Mouse (Mus musculus) myocyte (in vitro differentiated cells): ENCODE measurements around the gene Tbc1d25.

Experiments
- CEBPB ChIP-seq: IDR thresholded peaks from 2 replicates; pipeline ENCODE4 v1.6.1; 2011; ENCODE audit warnings: mild to moderate bottlenecking, moderate library complexity; ENCODE audit not compliant: poor library complexity, insufficient read depth, severe bottlenecking
- E2F4 ChIP-seq: IDR thresholded peaks from one replicate; pipeline ENCODE4 v1.6.1; 2011; ENCODE audit warnings: mild to moderate bottlenecking, control low read depth, moderate library complexity; ENCODE audit not compliant: insufficient read depth
- MAX ChIP-seq: IDR thresholded peaks from one replicate; pipeline ENCODE4 v1.6.1; 2011; ENCODE audit warnings: low read depth, mild to moderate bottlenecking, control low read depth
- POLR2A ChIP-seq: IDR thresholded peaks from one replicate; pipeline ENCODE4 v1.6.1; 2011; ENCODE audit warnings: low read depth, mild to moderate bottlenecking, control low read depth, moderate library complexity; ENCODE audit not compliant: insufficient read length
- TCF12 ChIP-seq: IDR thresholded peaks from one replicate; pipeline ENCODE4 v1.6.1; 2011; ENCODE audit warnings: mild to moderate bottlenecking, control low read depth; ENCODE audit not compliant: poor library complexity, insufficient read depth, severe bottlenecking
- USF1 ChIP-seq: IDR thresholded peaks from one replicate; pipeline ENCODE4 v1.6.1; 2011; ENCODE audit warnings: low read depth, mild to moderate bottlenecking, control low read depth, moderate library complexity

GRCm38 (mm10) chrX:8125235-8125634 lies 50.7 kb downstream of the Tbc1d25 start:
- TF ChIP-seq MAX = no peak
- TF ChIP-seq USF1 = no peak
- no peak for TF ChIP-seq POLR2A
- no peak for TF ChIP-seq CEBPB
- no peak for TF ChIP-seq TCF12
- TF ChIP-seq E2F4 = no peak
